Mouse (Mus musculus) spleen, adult 12 weeks (tissue): ENCODE measurements around the gene Wfdc11.
"Not testable (repeated sequence)": the region's sequence is repeated elsewhere in the genome, so short reads cannot be mapped to it uniquely, and the experiment has no call there.

Source experiments
- DNase-seq: peaks from one replicate; pipeline ENCODE4 v3.0.0; 2022; ENCODE audit warnings: low spot score

The Wfdc11 gene

DNA sequence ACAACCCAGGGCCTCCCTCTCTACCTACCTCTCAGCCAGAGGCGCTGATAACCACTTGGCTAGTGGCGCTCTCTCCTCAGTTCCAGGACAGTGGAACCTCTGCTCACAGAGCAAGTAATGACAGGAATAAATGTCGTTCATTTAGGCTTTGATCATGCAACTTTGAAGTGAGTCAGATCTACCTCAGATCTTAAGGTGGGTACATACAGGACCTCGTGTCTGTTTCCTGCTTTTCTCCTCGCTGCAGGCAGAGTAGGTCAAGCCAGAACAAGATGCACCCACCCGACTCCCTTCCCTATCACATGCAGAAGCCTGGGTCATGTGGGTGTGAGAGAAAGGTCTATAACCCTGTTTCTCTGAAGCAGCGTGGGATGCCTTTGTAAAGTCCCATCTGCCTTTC lies at the start of gene Wfdc11:
Wfdc11 (minus strand) TSS at position 101 of the 400 bp plus-strand sequence.
- DNase-seq: no peak

GRCm38 (mm10) chr2:164723276-164723675 lies 49.4 kb upstream of the Wfdc11 start:
- DNase-seq: no peak

- DNase-seq: not testable (repeated sequence)
Observed at GRCm38 (mm10) chr2:164716194-164716786, 42.4 kb upstream of the Wfdc11 start.

- no peak for DNase-seq
Observed at GRCm38 (mm10) chr2:164715005-164715404, 41.1 kb upstream of the Wfdc11 start, which contains the start of gene Spint5. Spint5 (plus strand) TSS chr2:164715305.

GRCm38 (mm10) chr2:164705991-164706390 lies 32.1 kb upstream of the Wfdc11 start:
- DNase-seq: no peak

- no peak for DNase-seq
Observed at GRCm38 (mm10) chr2:164705328-164705727, 31.4 kb upstream of the Wfdc11 start.

DNA sequence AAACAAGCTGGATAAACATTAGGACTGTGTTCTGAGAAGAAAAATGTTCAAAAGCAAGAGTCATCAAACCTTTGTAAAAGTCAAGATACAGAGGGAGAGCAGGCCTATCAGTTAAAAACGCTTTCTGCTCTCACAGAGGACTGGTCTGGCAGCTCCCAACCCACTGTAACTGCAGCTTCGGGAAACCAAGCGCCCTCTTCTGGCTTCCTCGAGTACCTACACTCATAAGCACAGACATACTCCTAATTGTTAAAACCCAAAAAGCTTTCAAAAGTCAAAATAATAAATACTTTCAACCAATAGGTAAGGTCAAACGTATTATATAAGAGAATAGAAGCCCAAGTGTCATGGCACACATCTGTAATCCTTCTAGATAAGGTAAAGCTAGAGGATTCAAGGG lies 30.3 kb upstream of the Wfdc11 start:
- no peak for DNase-seq

DNA sequence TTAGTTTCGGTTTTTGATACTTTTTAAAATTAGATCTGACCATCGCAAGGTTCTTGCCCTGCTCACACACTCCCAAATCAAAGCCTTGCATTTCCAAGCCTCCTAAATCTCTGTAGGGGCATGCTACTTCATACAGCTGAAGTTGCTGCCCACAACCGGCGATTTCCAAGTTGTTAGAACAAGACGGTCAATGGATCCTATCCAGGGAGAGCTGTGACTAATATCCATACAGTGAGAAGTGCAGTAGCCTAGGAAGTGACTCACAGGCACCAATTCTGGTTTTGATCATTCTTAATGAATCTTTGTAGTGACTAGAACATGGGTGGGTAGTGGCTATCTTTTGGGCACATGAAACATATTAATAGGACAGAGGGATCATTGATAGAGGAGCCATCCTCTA lies 27.9 kb upstream of the Wfdc11 start:
- DNase-seq: no peak

DNA sequence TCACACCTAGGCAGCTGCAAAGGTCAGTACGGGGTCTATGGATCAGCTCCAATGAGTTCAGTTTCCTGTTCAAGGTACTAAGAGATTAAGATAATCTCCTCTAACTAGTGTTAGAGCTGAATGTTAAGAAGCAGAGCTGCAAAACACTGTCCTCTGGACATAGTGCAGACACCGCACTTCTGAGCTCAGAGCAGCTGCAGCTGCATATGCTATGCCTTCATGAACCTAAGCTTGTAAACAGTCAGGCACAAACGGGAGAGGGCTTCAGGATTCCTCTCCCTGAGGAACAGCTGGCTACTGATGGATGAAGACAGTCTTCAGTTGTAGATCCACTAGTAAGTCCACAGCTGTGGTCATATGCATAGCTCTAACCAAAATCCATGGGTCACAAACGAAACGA lies 27.1 kb upstream of the Wfdc11 start:
- DNase-seq: no peak

DNA sequence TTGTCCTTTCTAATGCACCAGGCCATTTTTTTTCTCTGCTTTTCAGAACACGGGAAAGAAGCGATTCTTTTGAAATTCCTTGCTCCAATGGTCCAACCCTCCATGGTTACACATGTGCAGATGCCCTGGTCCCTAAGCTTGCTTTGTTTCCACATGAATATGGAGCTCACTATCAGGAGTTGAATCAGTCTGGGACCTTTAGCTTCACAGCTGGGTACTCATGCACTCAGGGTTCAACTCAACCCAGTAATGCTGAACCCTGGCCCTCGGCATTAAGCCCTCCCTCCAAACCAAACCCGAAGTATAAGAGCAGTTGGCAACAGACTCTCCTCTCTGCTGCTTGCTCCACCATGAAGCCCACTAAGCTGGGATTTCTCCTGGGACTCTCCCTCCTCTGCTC lies 24.3 kb upstream of the Wfdc11 start, which contains the start of gene Spint4:
Spint4 (plus strand) TSS at position 301 of the 400 bp plus-strand sequence.
- no peak for DNase-seq

GRCm38 (mm10) chr2:164684807-164685206 lies 10.9 kb upstream of the Wfdc11 start, which contains the start of gene Wfdc13:
Wfdc13 (plus strand) TSS chr2:164685107.
- no peak for DNase-seq

GRCm38 (mm10) chr2:164679906-164680305 lies 6.0 kb upstream of the Wfdc11 start:
- DNase-seq: no peak

GRCm38 (mm10) chr2:164678848-164679625 lies 5.2 kb upstream of the Wfdc11 start:
- DNase-seq: peak; percentile 33

GRCm38 (mm10) chr2:164676916-164677685 lies 3.2 kb upstream of the Wfdc11 start:
- no peak for DNase-seq

DNA sequence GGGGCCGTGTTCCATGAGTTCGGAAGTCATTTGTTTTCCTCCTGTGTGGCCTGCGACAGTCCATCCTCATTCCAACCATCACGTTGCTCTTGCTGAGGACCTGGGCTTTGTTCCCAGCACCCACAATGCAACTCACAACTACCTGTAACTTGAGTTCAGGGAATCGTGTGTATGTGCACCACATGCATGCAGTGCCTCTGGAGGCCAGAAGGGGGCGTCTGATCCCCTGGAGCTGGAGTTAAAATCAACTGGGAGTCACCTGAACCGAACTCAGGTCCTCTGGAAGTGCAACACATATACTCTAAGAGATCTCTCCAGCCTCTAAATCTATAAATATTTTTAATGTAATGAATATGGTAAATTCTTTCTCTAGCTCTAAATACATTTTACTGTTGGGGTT lies 2.2 kb upstream of the Wfdc11 start:
- DNase-seq: no peak

- DNase-seq: no peak
Observed at GRCm38 (mm10) chr2:164670938-164671337, 2.9 kb downstream of the Wfdc11 start.

DNA sequence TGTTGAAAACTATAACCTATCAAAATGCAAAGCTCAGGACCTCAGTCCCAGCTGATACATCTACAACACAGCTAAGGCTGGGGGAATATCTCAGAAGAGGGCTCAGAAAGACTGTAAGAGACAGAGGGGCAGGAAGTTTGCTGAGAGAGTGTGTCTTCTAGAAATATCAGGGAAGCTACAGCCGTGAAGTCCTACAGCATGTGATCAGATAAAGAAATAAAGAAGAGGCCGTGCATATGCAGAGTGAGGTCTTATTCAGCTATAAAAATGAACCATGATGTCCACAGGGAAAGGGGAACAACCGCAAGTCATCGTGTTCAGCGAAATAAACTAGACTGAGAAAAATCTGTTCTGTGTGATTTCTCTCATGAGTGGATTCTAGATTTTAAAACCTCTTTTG lies 3.6 kb downstream of the Wfdc11 start:
- DNase-seq: no peak

- no peak for DNase-seq
Observed at GRCm38 (mm10) chr2:164664851-164665250, 9.0 kb downstream of the Wfdc11 start.

DNA sequence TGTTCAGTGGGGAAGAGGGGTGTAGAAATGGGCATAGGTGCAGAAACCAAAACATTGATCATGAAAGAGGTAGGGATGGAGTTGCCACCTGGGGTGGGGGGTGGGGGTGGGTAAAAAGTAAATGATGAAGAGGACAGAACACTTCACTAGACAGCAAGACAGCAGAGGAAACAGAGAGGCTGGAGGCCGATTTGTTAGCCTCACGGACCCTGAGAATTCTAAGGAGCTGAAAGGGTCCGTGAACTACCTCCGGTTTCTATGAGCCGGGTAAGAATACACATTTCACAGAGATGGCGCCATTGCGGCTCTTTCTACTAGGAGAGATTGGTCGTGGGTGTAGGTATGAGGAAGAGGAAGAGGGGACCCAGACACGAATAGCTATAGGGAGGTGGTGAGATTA lies 17.4 kb downstream of the Wfdc11 start, which contains the start of gene Wfdc9:
Wfdc9 (minus strand) TSS at position 101 of the 400 bp plus-strand sequence.
- no peak for DNase-seq

GRCm38 (mm10) chr2:164655858-164656257 lies 18.0 kb downstream of the Wfdc11 start, which contains the start of gene Wfdc10:
Wfdc10 (plus strand) TSS chr2:164656046.
- DNase-seq: peak; percentile 8

GRCm38 (mm10) chr2:164641881-164642673 lies 31.8 kb downstream of the Wfdc11 start:
- no peak for DNase-seq

GRCm38 (mm10) chr2:164641129-164641528 lies 32.8 kb downstream of the Wfdc11 start:
- DNase-seq: no peak
